Mouse (Mus musculus) erythroblast, embryonic 14.5 days (primary cell): Measurements from ENCODE around the gene Slc25a30.

Experiments used
- GATA1 ChIP-seq: IDR thresholded peaks from 2 replicates; pipeline ENCODE4 v1.6.1; 2012; ENCODE audit warnings: low read length, inconsistent platforms, mixed read lengths
- TAL1 ChIP-seq: IDR thresholded peaks from 3 replicates; pipeline ENCODE4 v1.6.1; 2012; ENCODE audit warnings: low read length, inconsistent platforms, mixed read lengths

- TF ChIP-seq TAL1 (no peak), GATA1 (no peak)
Measured at GRCm38 (mm10) chr14:75751040-75751439, 35.8 kb downstream of the Slc25a30 start.
